Mouse (Mus musculus) G1E (cell line): ENCODE results near the gene Coq8a. TPM values are rescaled to one million over a fixed set of nuclear protein-coding genes. Genes with fewer than 3 reads are reported as not detected.

Source experiments
- ATAC-seq: 2 replicates; pipeline ENCODE4 v1.8.0; 2016; ENCODE audit warnings: mild to moderate bottlenecking; ENCODE audit not compliant: insufficient number of reproducible peaks, poor library complexity, low FRiP score, severe bottlenecking; ENCODE audit errors: extremely low read depth
- DNase-seq: peaks from one replicate; pipeline ENCODE4 v3.0.0; 2012; ENCODE audit warnings: low spot score
- H3K27me3 ChIP-seq: 2 replicates; pipeline ENCODE4 v1.6.1; 2012; ENCODE audit warnings: mild to moderate bottlenecking, low read length, inconsistent platforms; ENCODE audit not compliant: insufficient read depth
- H3K36me3 ChIP-seq: replicated peaks from 2 replicates; pipeline ENCODE3; 2012; ENCODE audit warnings: mild to moderate bottlenecking, inconsistent platforms
- H3K4me1 ChIP-seq: 2 replicates; pipeline ENCODE4 v1.6.1; 2012; ENCODE audit warnings: low read depth, low read length, inconsistent platforms, mixed read lengths; ENCODE audit not compliant: insufficient read depth
- H3K4me3 ChIP-seq: 2 replicates; pipeline ENCODE4 v1.5.1; 2012; ENCODE audit warnings: low read depth, mild to moderate bottlenecking, inconsistent platforms, low read length, moderate library complexity, mixed read lengths
- H3K9me3 ChIP-seq: replicated peaks from 2 replicates; pipeline ENCODE4 v1.6.1; 2012; ENCODE audit warnings: inconsistent platforms
- CTCF ChIP-seq: IDR thresholded peaks from 2 replicates; pipeline ENCODE4 v1.5.1; 2012; ENCODE audit warnings: low read depth, low read length, inconsistent platforms, mixed read lengths
- GATA1 ChIP-seq: IDR thresholded peaks from 2 replicates; pipeline ENCODE4 v1.6.1; 2012; ENCODE audit warnings: borderline replicate concordance, low read length, inconsistent platforms, mixed read lengths
- GATA2 ChIP-seq: IDR thresholded peaks from 2 replicates; pipeline ENCODE4 v1.6.1; 2012; ENCODE audit warnings: low read depth, low read length, inconsistent platforms, borderline replicate concordance
- POLR2AphosphoS5 ChIP-seq: IDR thresholded peaks from 2 replicates; pipeline ENCODE4 v1.6.1; 2012; ENCODE audit warnings: low read depth, low read length, inconsistent platforms; ENCODE audit not compliant: insufficient replicate concordance
- TAL1 ChIP-seq: conservative IDR thresholded peaks from 2 replicates; pipeline ENCODE4 v1.6.1; 2012; ENCODE audit warnings: low read depth, low read length, inconsistent platforms, mixed read lengths
- polyA plus RNA-seq: library from polyadenylated mRNA; stranded (reverse); fragments of >175 nt; gene quantifications from 2 replicates; pipeline ENCODE4 v1.2.3, GENCODE M21; 2012
- total RNA-seq, 2 experiments: library from RNA; stranded (forward) in 1 of 2; stranded (reverse) in 1 of 2; fragments of 200-1000 nt in 1 of 2; fragments of >200 nt in 1 of 2; fragmentation: Nextera tagmentation in 1 of 2; gene quantifications; 2 replicates each; pipeline ENCODE4 v1.2.3; 2014 to 2017

Coq8a gene
- total and polyA plus RNA-seq, 3 experiments: 4.0 to 6.2 (median 4.4) TPM

DNA sequence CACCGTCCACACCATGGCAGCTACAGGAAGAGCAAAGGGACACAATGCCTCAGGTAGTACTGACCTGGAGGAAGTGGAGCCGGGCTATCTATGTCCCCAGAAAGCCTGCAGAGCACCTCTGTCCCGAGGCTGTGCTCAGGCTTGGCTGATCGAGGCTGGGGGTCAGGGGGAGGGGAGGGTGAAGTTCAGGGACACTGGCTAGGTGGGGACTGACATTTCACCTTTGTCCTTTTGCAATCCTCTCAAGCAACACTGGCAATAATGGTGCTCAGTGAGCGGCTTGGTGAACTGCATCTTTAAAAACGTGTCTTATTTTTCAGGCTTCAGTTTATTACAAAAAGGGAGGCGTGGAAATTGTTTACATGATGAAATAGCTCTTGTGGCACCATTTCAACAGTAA lies 30.5 kb upstream of the Coq8a start:
- Histone ChIP-seq H3K27me3 (no peaks in the 10 kb centered on the region), H3K4me1 (peaks cover 22% of the 10 kb centered on the region), H3K4me3 (no peak overlapping the region), H3K9me3 (no peaks in the 10 kb centered on the region), H3K36me3 (peaks cover 83% of the 10 kb centered on the region)
- DNase-seq (no peak), ATAC-seq (no peak)
- TF ChIP-seq GATA2 (no peak), POLR2AphosphoS5 (no peak), CTCF (no peak)

DNA sequence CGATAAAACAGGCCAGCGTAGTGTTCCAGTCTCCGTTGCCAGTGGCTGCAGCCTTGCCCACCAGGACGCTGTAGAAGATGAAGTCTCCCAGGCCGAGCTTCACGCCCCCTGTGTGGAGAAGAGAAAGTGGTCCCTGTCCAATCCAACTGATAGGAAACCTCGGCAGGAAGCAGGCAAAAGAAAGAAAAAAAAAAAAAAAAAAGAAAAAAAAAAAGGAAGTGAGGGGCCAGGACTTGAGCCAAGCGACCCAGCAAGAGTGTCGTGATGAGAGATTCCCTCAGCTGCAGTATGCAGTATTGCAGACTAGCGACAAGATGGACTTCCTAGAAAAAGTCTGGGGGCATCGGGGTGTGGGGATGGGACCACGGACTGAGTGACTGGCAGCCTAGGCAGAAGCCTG lies 29.5 kb upstream of the Coq8a start:
- H3K9me3 ChIP-seq: no peaks in the 10 kb centered on the region
- H3K27me3 ChIP-seq: peaks cover 2% of the 10 kb centered on the region; the same call in 1 of the 2 replicates
- no peak for ATAC-seq
- H3K36me3 ChIP-seq: peaks cover 73% of the 10 kb centered on the region
- no peak overlapping the region for H3K4me3 ChIP-seq
- H3K4me1 ChIP-seq: peaks cover 22% of the 10 kb centered on the region
- TF ChIP-seq GATA2 (no peak), GATA1 (no peak), TAL1 (no peak), CTCF (no peak), POLR2AphosphoS5 (no peak)
- DNase-seq: no peak

DNA sequence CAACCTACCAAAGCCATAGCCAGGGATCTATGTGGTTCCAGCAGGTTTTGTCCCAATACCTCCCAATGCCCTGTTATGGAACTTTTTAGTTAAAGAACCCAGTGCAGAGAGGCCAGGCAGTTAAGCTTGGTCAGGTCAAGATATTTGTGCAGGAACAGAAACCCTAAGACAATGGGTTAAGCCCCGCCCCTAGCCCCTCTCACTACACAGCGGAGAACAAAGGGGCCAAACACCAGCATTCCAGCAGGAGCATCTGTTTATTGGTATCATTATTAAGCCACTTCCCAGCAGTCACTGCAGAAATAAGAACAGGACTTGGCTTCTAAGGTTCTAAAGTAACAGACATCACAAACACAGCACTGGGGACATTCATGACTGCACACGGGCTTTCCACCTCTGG lies 27.4 kb upstream of the Coq8a start:
- ATAC-seq (no peak), DNase-seq (no peak)
- Histone ChIP-seq H3K4me1 (peaks cover 22% of the 10 kb centered on the region), H3K9me3 (no peaks in the 10 kb centered on the region), H3K36me3 (peaks cover 52% of the 10 kb centered on the region), H3K4me3 (no peak overlapping the region), H3K27me3 (peaks cover 7% of the 10 kb centered on the region; the same call in 1 of the 2 replicates)
- TF ChIP-seq POLR2AphosphoS5: no peak
- TF ChIP-seq TAL1: no peak
- no peak for TF ChIP-seq GATA1
- TF ChIP-seq GATA2: no peak
- TF ChIP-seq CTCF: no peak

DNA sequence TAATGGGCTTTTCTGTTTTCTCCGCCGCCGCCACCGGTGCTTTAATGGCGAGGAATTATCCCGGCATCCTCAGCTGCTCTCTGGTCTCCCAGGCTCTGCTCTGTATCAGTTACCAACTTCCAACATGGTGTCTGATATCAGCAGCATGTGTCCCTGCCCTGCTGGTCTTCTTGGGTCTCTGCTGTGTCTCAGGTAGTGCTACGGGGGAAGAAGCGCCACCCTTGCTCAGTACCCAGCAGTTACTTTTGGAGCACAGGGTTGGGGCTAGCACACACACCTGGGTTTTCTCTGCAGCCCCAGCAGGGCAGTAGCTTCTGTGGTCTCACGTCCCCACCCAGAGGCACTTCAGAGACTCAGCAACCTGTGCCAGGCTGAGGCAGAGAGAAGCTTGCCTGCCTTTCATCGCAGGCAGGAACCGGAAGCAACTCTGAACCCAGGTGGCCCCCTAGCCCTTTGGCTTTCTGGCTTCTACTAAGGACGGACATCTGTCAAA lies 26.9 kb upstream of the Coq8a start:
- DNase-seq (no peak), ATAC-seq (no peak; the same call in 1 of the 2 replicates)
- TF ChIP-seq TAL1 (no peak), POLR2AphosphoS5 (no peak), GATA2 (no peak), GATA1 (no peak)

DNA sequence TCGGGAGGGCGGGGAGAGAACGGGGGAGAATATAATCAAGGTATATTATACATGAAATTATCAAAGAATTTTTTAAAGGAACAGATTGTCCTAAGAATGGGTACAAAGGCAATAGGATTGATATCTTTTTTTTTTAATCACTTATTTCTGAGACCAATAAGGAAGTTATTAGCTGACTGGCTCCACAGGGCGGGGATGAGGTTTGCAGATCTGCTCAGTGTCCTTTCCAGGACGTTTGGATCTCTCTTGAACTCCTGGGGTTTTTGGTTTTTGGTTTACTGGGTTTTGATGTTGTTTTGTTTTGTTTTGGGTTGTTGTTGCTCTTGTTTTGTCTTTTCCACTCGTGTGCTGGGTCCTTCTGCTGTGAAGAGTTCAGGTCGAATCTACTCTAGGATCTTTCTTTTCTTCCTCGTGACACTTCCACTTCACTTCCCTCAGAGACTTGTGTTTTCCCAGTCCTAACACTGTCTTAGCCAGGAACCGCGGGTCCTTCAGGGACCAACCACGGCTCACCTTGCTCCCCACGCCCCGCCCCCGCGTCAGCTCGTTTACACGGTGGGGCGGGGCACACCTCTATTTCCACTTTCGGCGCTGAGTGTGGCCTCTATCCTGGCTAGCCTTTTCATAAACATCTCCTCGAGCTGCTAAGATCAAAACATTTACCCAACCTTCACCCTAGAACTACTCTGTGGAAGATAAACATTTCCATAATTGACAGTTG lies 26.3 kb upstream of the Coq8a start:
- H3K36me3 ChIP-seq: peaks cover 45% of the 10 kb centered on the region
- H3K4me1 ChIP-seq: peaks cover 22% of the 10 kb centered on the region
- DNase-seq (peak; percentile 58), ATAC-seq (peak; percentile 67)
- H3K27me3 ChIP-seq: peaks cover 12% of the 10 kb centered on the region
- no peaks in the 10 kb centered on the region for H3K9me3 ChIP-seq
- TF ChIP-seq POLR2AphosphoS5: no peak
- no peak for TF ChIP-seq GATA2
- no peak for TF ChIP-seq GATA1
- TF ChIP-seq TAL1: no peak
- TF ChIP-seq CTCF: no peak
- H3K4me3 ChIP-seq: peak overlapping the region; percentile 62; the same call in 1 of the 2 replicates

More for the DNA sequence above, 26.9 kb upstream of the Coq8a start:
- Histone ChIP-seq H3K27me3 (peaks cover 7% of the 10 kb centered on the region; the same call in 1 of the 2 replicates), H3K4me1 (peaks cover 22% of the 10 kb centered on the region), H3K36me3 (peaks cover 48% of the 10 kb centered on the region), H3K9me3 (no peaks in the 10 kb centered on the region), H3K4me3 (peak overlapping the region; percentile 62; the same call in 1 of the 2 replicates)

DNA sequence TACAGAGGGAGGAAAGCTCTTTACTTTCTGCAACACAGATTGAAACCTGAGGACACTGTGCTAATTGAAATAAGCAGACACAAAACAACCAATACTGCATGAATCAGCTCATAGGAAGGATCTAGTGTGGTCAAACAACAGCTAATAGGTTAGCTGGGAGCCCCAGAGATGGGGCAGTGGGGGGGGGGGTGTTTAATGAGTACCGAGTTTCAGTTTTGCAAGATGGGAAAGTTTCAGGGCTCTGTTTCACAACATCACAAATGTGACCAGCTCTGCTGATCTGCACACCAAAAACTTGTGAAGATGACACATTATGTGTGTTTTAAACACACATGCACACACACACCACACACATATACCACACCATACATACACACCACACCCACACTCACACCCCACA lies 22.6 kb upstream of the Coq8a start:
- H3K27me3 ChIP-seq: peaks cover 24% of the 10 kb centered on the region
- peaks cover 10% of the 10 kb centered on the region for H3K36me3 ChIP-seq
- H3K4me1 ChIP-seq: peaks cover 21% of the 10 kb centered on the region
- TF ChIP-seq TAL1 (no peak), GATA2 (no peak), GATA1 (no peak), CTCF (no peak), POLR2AphosphoS5 (no peak)
- DNase-seq (no peak), ATAC-seq (no peak)
- H3K9me3 ChIP-seq: no peaks in the 10 kb centered on the region
- H3K4me3 ChIP-seq: no peak overlapping the region
